Mouse (Mus musculus): Measurements from ENCODE around the gene Fgfr2. TPM values are rescaled to one million over a fixed set of nuclear protein-coding genes. Genes with fewer than 3 reads are reported as not detected.

Fgfr2 gene
- polyA plus RNA-seq, 1 experiment from 2014 or later: 20.3 TPM

GRCm38 (mm10) chr7:131812116-131812515 is 1311.0 kb downstream of the Fgfr2 start:
- H3K27me3 ChIP-seq (ENCODE audit: control insufficient read depth, insufficient read depth, low read length): no peaks in the 10 kb centered on the region
- WGBS: 64% methylated on average over 6 of the region's 6 CpGs
- H3K4me3 ChIP-seq (ENCODE audit: low read length): no peak overlapping the region
- H3K4me1 ChIP-seq (ENCODE audit: control insufficient read depth, insufficient read depth, low read length): no peaks in the 10 kb centered on the region
- no peak overlapping the region for H3K27ac ChIP-seq (ENCODE audit: low read length)
- ATAC-seq (replicated peaks; ENCODE audit: extremely low read depth, insufficient read depth, low FRiP score): no peak
- no peaks in the 10 kb centered on the region for H3K36me3 ChIP-seq (ENCODE audit: control insufficient read depth, insufficient read depth)
- no peaks in the 10 kb centered on the region for H3K9me3 ChIP-seq (replicated peaks; ENCODE audit: control insufficient read depth, low read length)
- no peak overlapping the region for H3K9ac ChIP-seq (ENCODE audit: low read length)
- no peak overlapping the region for H3K4me2 ChIP-seq (ENCODE audit: low read depth, low read length)

DNA sequence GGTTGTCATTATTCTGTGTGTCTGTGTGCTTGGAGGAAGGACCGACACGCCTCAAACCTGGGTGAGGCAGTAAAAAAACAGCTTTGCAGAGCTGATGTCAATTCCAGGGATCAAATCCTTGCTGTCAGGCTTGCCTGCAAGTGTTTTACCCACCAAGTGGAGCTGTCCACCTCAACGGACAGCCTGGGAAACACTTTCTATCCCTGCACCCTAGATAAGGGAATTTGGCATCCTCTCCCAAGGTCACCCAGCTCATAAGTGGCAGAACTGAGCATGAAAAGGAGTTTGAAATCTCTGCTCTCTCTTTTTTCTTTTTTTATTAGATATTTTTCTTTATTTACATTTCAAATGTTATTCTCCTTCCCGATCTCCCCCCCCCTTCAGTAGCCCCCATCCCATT is 1312.2 kb downstream of the Fgfr2 start:
- Histone ChIP-seq H3K36me3 (ENCODE audit: control insufficient read depth, insufficient read depth) (no peaks in the 10 kb centered on the region), H3K27me3 (ENCODE audit: control insufficient read depth, insufficient read depth, low read length) (no peaks in the 10 kb centered on the region), H3K4me2 (ENCODE audit: low read depth, low read length) (no peak overlapping the region), H3K9ac (ENCODE audit: low read length) (no peak overlapping the region), H3K4me3 (ENCODE audit: low read length) (no peak overlapping the region), H3K9me3 (replicated peaks; ENCODE audit: control insufficient read depth, low read length) (no peaks in the 10 kb centered on the region), H3K4me1 (ENCODE audit: control insufficient read depth, insufficient read depth, low read length) (no peaks in the 10 kb centered on the region), H3K27ac (ENCODE audit: low read length) (no peak overlapping the region)
- ATAC-seq (replicated peaks; ENCODE audit: extremely low read depth, insufficient read depth, low FRiP score): no peak
- 58% methylated on average over 4 of the region's 4 CpGs for WGBS

GRCm38 (mm10) chr7:131809584-131810181 is 1313.5 kb downstream of the Fgfr2 start:
- Histone ChIP-seq H3K4me2 (ENCODE audit: low read depth, low read length) (no peak overlapping the region), H3K4me3 (ENCODE audit: low read length) (no peak overlapping the region), H3K27me3 (ENCODE audit: control insufficient read depth, insufficient read depth, low read length) (no peaks in the 10 kb centered on the region), H3K36me3 (ENCODE audit: control insufficient read depth, insufficient read depth) (no peaks in the 10 kb centered on the region), H3K27ac (ENCODE audit: low read length) (no peak overlapping the region), H3K9me3 (replicated peaks; ENCODE audit: control insufficient read depth, low read length) (no peaks in the 10 kb centered on the region), H3K4me1 (ENCODE audit: control insufficient read depth, insufficient read depth, low read length) (no peaks in the 10 kb centered on the region), H3K9ac (ENCODE audit: low read length) (no peak overlapping the region)
- no peak for ATAC-seq (replicated peaks; ENCODE audit: extremely low read depth, insufficient read depth, low FRiP score)
- WGBS: 41% methylated on average over 5 of the region's 5 CpGs

GRCm38 (mm10) chr7:131807257-131807656 is 1315.9 kb downstream of the Fgfr2 start:
- H3K4me2 ChIP-seq (ENCODE audit: low read depth, low read length): no peak overlapping the region
- ATAC-seq (replicated peaks; ENCODE audit: extremely low read depth, insufficient read depth, low FRiP score): no peak
- H3K9me3 ChIP-seq (replicated peaks; ENCODE audit: control insufficient read depth, low read length): no peaks in the 10 kb centered on the region
- no peak overlapping the region for H3K27ac ChIP-seq (ENCODE audit: low read length)
- H3K27me3 ChIP-seq (ENCODE audit: control insufficient read depth, insufficient read depth, low read length): no peaks in the 10 kb centered on the region
- H3K36me3 ChIP-seq (ENCODE audit: control insufficient read depth, insufficient read depth): no peaks in the 10 kb centered on the region
- H3K9ac ChIP-seq (ENCODE audit: low read length): no peak overlapping the region
- H3K4me3 ChIP-seq (ENCODE audit: low read length): no peak overlapping the region
- 19% methylated on average over 2 of the region's 2 CpGs for WGBS
- H3K4me1 ChIP-seq (ENCODE audit: control insufficient read depth, insufficient read depth, low read length): no peaks in the 10 kb centered on the region

DNA sequence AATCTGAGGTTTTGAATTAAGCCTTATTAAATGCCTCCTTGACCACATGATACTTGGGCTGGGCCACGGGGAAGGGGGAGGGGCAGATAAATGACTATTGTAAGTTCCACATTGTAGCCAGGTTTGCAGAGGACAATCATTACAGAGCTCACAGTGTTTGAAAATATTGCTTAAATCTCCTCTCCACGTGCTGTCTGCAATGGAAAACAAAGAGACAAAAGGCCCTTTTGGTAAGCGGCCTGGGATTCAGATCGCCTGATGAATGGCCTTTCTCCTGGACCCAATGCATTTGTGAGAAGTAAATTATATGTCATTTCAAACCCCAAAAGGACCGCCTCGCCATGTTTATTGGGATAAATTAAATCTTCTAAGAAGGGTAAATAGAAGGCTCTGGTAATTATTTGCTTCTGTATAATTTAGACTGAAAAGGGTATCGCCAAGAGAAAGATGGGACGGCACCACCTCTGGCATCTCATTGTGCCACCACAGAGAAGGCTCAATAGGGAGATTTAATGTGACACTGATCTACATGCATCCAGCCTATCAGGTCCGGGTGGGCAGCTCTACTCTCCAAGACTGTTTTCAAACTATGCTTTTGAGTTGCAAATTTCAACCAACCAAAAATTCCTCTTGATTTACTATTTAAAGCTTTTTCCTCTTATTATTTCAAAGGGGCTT is 1317.5 kb downstream of the Fgfr2 start:
- Histone ChIP-seq H3K4me2 (ENCODE audit: low read depth, low read length) (no peak overlapping the region), H3K27me3 (ENCODE audit: control insufficient read depth, insufficient read depth, low read length) (no peaks in the 10 kb centered on the region), H3K27ac (ENCODE audit: low read length) (no peak overlapping the region), H3K9me3 (replicated peaks; ENCODE audit: control insufficient read depth, low read length) (no peaks in the 10 kb centered on the region), H3K4me1 (ENCODE audit: control insufficient read depth, insufficient read depth, low read length) (no peaks in the 10 kb centered on the region), H3K9ac (ENCODE audit: low read length) (no peak overlapping the region), H3K36me3 (ENCODE audit: control insufficient read depth, insufficient read depth) (no peaks in the 10 kb centered on the region), H3K4me3 (ENCODE audit: low read length) (no peak overlapping the region)
- no peak for ATAC-seq (replicated peaks; ENCODE audit: extremely low read depth, insufficient read depth, low FRiP score)
- 79% methylated on average over 9 of the region's 9 CpGs for WGBS

DNA sequence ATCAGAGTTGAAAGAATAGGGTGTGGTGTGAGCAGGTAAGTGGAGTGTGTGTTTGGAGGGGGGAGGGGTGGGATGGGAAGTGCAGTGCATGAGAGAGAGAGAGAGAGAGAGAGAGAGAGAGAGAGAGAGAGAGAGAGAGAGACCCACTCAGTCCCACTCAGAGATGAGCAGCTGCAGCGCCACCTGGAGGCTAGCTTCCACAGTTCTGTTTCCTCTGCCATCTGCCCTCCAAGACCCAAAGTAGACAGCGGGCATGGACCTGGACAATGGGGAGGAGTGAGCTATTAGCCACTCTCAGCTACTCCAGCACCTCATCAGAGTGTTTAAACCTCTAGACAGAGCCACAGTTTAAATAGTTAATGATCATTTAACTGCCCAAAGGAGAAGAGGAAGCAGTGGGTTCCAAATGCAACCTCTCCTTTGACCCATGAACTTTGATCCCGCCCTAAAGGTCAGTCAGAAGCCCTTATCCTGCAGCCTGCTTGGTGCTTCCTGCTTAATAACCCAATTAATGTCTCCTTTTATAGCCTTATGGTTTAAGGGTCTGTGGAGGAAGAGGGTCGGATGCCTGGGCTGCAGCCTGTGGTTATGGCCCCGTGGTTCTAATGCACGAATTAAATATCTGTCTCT is 1322.6 kb downstream of the Fgfr2 start:
- 62% methylated on average over 6 of the region's 6 CpGs for WGBS
- no peaks in the 10 kb centered on the region for H3K9me3 ChIP-seq (replicated peaks; ENCODE audit: control insufficient read depth, low read length)

GRCm38 (mm10) chr7:131797161-131797560 is 1326.0 kb downstream of the Fgfr2 start:
- 53% methylated on average over 6 of the region's 6 CpGs for WGBS
- H3K27ac ChIP-seq (ENCODE audit: low read length): no peak overlapping the region
- H3K9ac ChIP-seq (ENCODE audit: low read length): no peak overlapping the region
- H3K4me1 ChIP-seq (ENCODE audit: control insufficient read depth, insufficient read depth, low read length): no peaks in the 10 kb centered on the region
- H3K4me2 ChIP-seq (ENCODE audit: low read depth, low read length): no peak overlapping the region
- H3K4me3 ChIP-seq (ENCODE audit: low read length): no peak overlapping the region
- no peaks in the 10 kb centered on the region for H3K36me3 ChIP-seq (ENCODE audit: control insufficient read depth, insufficient read depth)
- no peaks in the 10 kb centered on the region for H3K27me3 ChIP-seq (ENCODE audit: control insufficient read depth, insufficient read depth, low read length)
- H3K9me3 ChIP-seq (replicated peaks; ENCODE audit: control insufficient read depth, low read length): no peaks in the 10 kb centered on the region
- no peak for ATAC-seq (replicated peaks; ENCODE audit: extremely low read depth, insufficient read depth, low FRiP score)

More for the DNA sequence above, 1322.6 kb downstream of the Fgfr2 start:
- H3K36me3 ChIP-seq (ENCODE audit: control insufficient read depth, insufficient read depth): no peaks in the 10 kb centered on the region
- H3K27me3 ChIP-seq (ENCODE audit: control insufficient read depth, insufficient read depth, low read length): no peaks in the 10 kb centered on the region
- H3K9ac ChIP-seq (ENCODE audit: low read length): no peak overlapping the region
- no peak overlapping the region for H3K4me2 ChIP-seq (ENCODE audit: low read depth, low read length)
- H3K4me1 ChIP-seq (ENCODE audit: control insufficient read depth, insufficient read depth, low read length): no peaks in the 10 kb centered on the region
- H3K27ac ChIP-seq (ENCODE audit: low read length): no peak overlapping the region
- ATAC-seq (replicated peaks; ENCODE audit: extremely low read depth, insufficient read depth, low FRiP score): no peak
- no peak overlapping the region for H3K4me3 ChIP-seq (ENCODE audit: low read length)

GRCm38 (mm10) chr7:131788595-131789206 is 1334.4 kb downstream of the Fgfr2 start:
- H3K4me1 ChIP-seq (ENCODE audit: control insufficient read depth, insufficient read depth, low read length): no peaks in the 10 kb centered on the region
- no peaks in the 10 kb centered on the region for H3K9me3 ChIP-seq (replicated peaks; ENCODE audit: control insufficient read depth, low read length)
- no peak overlapping the region for H3K9ac ChIP-seq (ENCODE audit: low read length)
- 78% methylated on average over 10 of the region's 10 CpGs for WGBS
- H3K4me2 ChIP-seq (ENCODE audit: low read depth, low read length): no peak overlapping the region
- no peaks in the 10 kb centered on the region for H3K27me3 ChIP-seq (ENCODE audit: control insufficient read depth, insufficient read depth, low read length)
- H3K36me3 ChIP-seq (ENCODE audit: control insufficient read depth, insufficient read depth): no peaks in the 10 kb centered on the region
- H3K4me3 ChIP-seq (ENCODE audit: low read length): no peak overlapping the region
- no peak for ATAC-seq (replicated peaks; ENCODE audit: extremely low read depth, insufficient read depth, low FRiP score)
- H3K27ac ChIP-seq (ENCODE audit: low read length): no peak overlapping the region

DNA sequence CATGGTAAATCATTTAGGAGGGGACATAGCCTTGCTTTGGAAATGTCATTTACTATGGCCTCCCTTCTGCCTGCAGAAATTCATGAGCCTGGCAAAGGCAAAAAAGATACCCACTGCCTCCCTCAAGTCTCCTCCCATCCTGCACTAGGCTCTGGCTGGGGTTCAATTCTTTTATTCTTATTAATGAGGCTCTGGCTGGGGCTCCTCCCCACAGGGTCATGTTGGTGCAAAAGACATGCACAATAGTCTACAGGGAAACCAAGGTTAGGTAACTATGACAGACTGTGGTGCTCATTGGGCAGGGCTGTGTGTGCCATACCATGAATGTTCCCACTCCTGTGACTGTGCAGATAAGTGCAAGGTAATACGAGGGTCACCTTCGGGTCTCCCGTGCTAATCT is 1337.4 kb downstream of the Fgfr2 start:
- 82% methylated on average over 3 of the region's 3 CpGs for WGBS
- H3K27me3 ChIP-seq (ENCODE audit: control insufficient read depth, insufficient read depth, low read length): no peaks in the 10 kb centered on the region
- H3K4me1 ChIP-seq (ENCODE audit: control insufficient read depth, insufficient read depth, low read length): no peaks in the 10 kb centered on the region
- H3K36me3 ChIP-seq (ENCODE audit: control insufficient read depth, insufficient read depth): no peaks in the 10 kb centered on the region
- no peak overlapping the region for H3K27ac ChIP-seq (ENCODE audit: low read length)
- no peak for ATAC-seq (replicated peaks; ENCODE audit: extremely low read depth, insufficient read depth, low FRiP score)
- H3K9ac ChIP-seq (ENCODE audit: low read length): no peak overlapping the region
- no peak overlapping the region for H3K4me3 ChIP-seq (ENCODE audit: low read length)
- H3K9me3 ChIP-seq (replicated peaks; ENCODE audit: control insufficient read depth, low read length): 0 out of 2 replicates have a peak, but pooled peaks cover 3% of the 10 kb centered on the region
- no peak overlapping the region for H3K4me2 ChIP-seq (ENCODE audit: low read depth, low read length)
